Mouse (Mus musculus): ENCODE measurements around the gene Ppp1r13b. TPM values are rescaled to one million over a fixed set of nuclear protein-coding genes. Genes with fewer than 3 reads are reported as not detected.

The Ppp1r13b gene
- polyA plus RNA-seq, 1 experiment = 9.4 TPM

GRCm38 (mm10) chr12:111842565-111843433 is 65.1 kb downstream of the Ppp1r13b start:
- H3K27ac ChIP-seq (ENCODE audit: insufficient read depth, low read length) = no peak overlapping the region
- TF ChIP-seq POLR2A (IDR thresholded peaks at IDR 0.05; ENCODE audit: low read depth, low read length) = no peak
- peak; percentile 19; the same call in 1 of the 2 replicates for TF ChIP-seq CTCF (IDR thresholded peaks at IDR 0.05; ENCODE audit: borderline replicate concordance, insufficient read depth, low read length)
- no peak overlapping the region for H3K4me3 ChIP-seq (ENCODE audit: insufficient read depth, low read length)
- H3K4me1 ChIP-seq (ENCODE audit: control insufficient read depth, insufficient read depth, low read length) = no peaks in the 10 kb centered on the region

GRCm38 (mm10) chr12:111833457-111833856 is 74.5 kb downstream of the Ppp1r13b start:
- Histone ChIP-seq H3K27ac (ENCODE audit: insufficient read depth, low read length) (no peak overlapping the region), H3K4me3 (ENCODE audit: insufficient read depth, low read length) (no peak overlapping the region), H3K4me1 (ENCODE audit: control insufficient read depth, insufficient read depth, low read length) (no peaks in the 10 kb centered on the region)
- TF ChIP-seq POLR2A (IDR thresholded peaks at IDR 0.05; ENCODE audit: low read depth, low read length) (no peak), CTCF (IDR thresholded peaks at IDR 0.05; ENCODE audit: borderline replicate concordance, insufficient read depth, low read length) (no peak)

- no peak overlapping the region for H3K4me3 ChIP-seq (ENCODE audit: insufficient read depth, low read length)
- H3K27ac ChIP-seq (ENCODE audit: insufficient read depth, low read length) = no peak overlapping the region
- H3K4me1 ChIP-seq (ENCODE audit: control insufficient read depth, insufficient read depth, low read length) = no peaks in the 10 kb centered on the region
- no peak for TF ChIP-seq POLR2A (IDR thresholded peaks at IDR 0.05; ENCODE audit: low read depth, low read length)
- TF ChIP-seq CTCF (IDR thresholded peaks at IDR 0.05; ENCODE audit: borderline replicate concordance, insufficient read depth, low read length) = no peak
Measured at GRCm38 (mm10) chr12:111832643-111833042, 75.3 kb downstream of the Ppp1r13b start.

DNA sequence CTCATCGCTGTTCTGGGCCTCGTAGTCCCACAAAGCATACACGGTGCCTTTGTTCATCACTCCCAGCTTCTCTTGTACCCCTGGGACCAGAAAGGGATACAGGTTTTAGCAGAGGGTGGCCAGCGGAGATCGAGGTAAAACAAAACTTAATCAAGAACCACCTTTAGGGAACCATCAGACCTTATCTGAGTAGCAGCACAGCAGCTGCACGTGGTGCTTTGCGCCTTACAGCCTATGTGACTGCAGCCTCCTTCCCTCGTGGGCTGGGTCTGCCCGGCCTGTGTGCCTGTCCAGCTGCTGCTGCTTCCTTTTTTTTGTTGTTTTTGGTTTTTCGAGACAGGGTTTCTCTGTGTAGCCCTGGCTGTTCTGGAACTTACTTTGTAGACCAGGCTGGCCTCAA is 77.5 kb downstream of the Ppp1r13b start:
- H3K4me1 ChIP-seq (ENCODE audit: control insufficient read depth, insufficient read depth, low read length) = no peaks in the 10 kb centered on the region
- no peak overlapping the region for H3K4me3 ChIP-seq (ENCODE audit: insufficient read depth, low read length)
- no peak overlapping the region for H3K27ac ChIP-seq (ENCODE audit: insufficient read depth, low read length)
- TF ChIP-seq POLR2A (IDR thresholded peaks at IDR 0.05; ENCODE audit: low read depth, low read length) (no peak), CTCF (IDR thresholded peaks at IDR 0.05; ENCODE audit: borderline replicate concordance, insufficient read depth, low read length) (no peak)

- TF ChIP-seq CTCF (IDR thresholded peaks at IDR 0.05; ENCODE audit: borderline replicate concordance, insufficient read depth, low read length) (no peak), POLR2A (IDR thresholded peaks at IDR 0.05; ENCODE audit: low read depth, low read length) (no peak)
Measured at GRCm38 (mm10) chr12:111829954-111830353, 78.0 kb downstream of the Ppp1r13b start.

DNA sequence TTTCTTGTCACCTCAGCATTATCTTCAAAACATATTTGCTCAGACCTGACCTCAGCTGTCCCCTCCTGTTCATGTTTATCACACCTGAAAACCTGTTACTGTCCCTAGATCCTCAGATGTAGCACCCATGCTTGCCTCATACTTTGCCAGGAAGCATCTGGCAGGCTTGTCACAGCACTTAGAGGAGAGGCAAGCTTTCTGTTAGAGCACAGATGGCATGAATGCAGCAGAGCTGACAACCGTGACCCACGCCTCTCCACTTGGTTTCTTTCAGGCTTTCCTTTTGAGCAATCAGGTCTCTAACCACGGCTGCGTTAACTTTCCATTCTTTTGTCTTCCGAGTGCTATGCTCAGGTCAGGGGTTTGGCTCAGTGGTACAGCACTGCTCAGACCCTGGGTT is 78.5 kb downstream of the Ppp1r13b start:
- Histone ChIP-seq H3K4me3 (ENCODE audit: insufficient read depth, low read length) (no peak overlapping the region), H3K4me1 (ENCODE audit: control insufficient read depth, insufficient read depth, low read length) (no peaks in the 10 kb centered on the region), H3K27ac (ENCODE audit: insufficient read depth, low read length) (no peak overlapping the region)
- no peak for TF ChIP-seq POLR2A (IDR thresholded peaks at IDR 0.05; ENCODE audit: low read depth, low read length)

More at GRCm38 (mm10) chr12:111829954-111830353, 78.0 kb downstream of the Ppp1r13b start:
- no peak overlapping the region for H3K4me3 ChIP-seq (ENCODE audit: insufficient read depth, low read length)
- H3K27ac ChIP-seq (ENCODE audit: insufficient read depth, low read length) = no peak overlapping the region
- no peaks in the 10 kb centered on the region for H3K4me1 ChIP-seq (ENCODE audit: control insufficient read depth, insufficient read depth, low read length)

GRCm38 (mm10) chr12:111827556-111827955 is 80.4 kb downstream of the Ppp1r13b start:
- no peak for TF ChIP-seq POLR2A (IDR thresholded peaks at IDR 0.05; ENCODE audit: low read depth, low read length)

GRCm38 (mm10) chr12:111821931-111822330 is 86.0 kb downstream of the Ppp1r13b start:
- Histone ChIP-seq H3K27ac (ENCODE audit: insufficient read depth, low read length) (no peak overlapping the region), H3K4me3 (ENCODE audit: insufficient read depth, low read length) (no peak overlapping the region)
- TF ChIP-seq POLR2A (IDR thresholded peaks at IDR 0.05; ENCODE audit: low read depth, low read length) (no peak), CTCF (IDR thresholded peaks at IDR 0.05; ENCODE audit: borderline replicate concordance, insufficient read depth, low read length) (no peak)

More at GRCm38 (mm10) chr12:111827556-111827955, 80.4 kb downstream of the Ppp1r13b start:
- Histone ChIP-seq H3K4me1 (ENCODE audit: control insufficient read depth, insufficient read depth, low read length) (no peaks in the 10 kb centered on the region), H3K27ac (ENCODE audit: insufficient read depth, low read length) (no peak overlapping the region), H3K4me3 (ENCODE audit: insufficient read depth, low read length) (no peak overlapping the region)

DNA sequence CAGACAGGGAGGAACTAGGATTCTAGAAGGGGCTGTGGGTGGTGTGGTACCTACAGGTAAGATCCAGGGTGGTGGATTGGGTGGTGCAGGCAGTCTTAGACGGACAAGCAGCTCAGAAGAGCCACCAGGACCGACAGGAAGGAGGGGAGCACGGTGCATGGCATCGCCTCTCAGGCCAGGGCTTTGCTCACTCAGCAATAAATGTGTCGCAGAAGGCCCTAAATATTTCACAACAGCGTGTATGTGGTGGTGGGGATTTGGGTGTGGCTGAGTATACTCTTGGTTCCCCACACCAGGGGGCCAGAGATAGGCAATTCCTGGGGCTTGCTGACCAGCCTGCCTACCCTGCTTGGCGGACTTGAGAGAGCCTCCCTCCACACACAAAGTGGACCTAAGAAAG is 87.2 kb downstream of the Ppp1r13b start:
- Histone ChIP-seq H3K4me1 (ENCODE audit: control insufficient read depth, insufficient read depth, low read length) (no peaks in the 10 kb centered on the region), H3K4me3 (ENCODE audit: insufficient read depth, low read length) (no peak overlapping the region), H3K27ac (ENCODE audit: insufficient read depth, low read length) (no peak overlapping the region)
- TF ChIP-seq CTCF (IDR thresholded peaks at IDR 0.05; ENCODE audit: borderline replicate concordance, insufficient read depth, low read length) (no peak), POLR2A (IDR thresholded peaks at IDR 0.05; ENCODE audit: low read depth, low read length) (no peak)

More at GRCm38 (mm10) chr12:111821931-111822330, 86.0 kb downstream of the Ppp1r13b start:
- no peaks in the 10 kb centered on the region for H3K4me1 ChIP-seq (ENCODE audit: control insufficient read depth, insufficient read depth, low read length)

GRCm38 (mm10) chr12:111819936-111820335 is 88.0 kb downstream of the Ppp1r13b start:
- TF ChIP-seq POLR2A (IDR thresholded peaks at IDR 0.05; ENCODE audit: low read depth, low read length) (no peak), CTCF (IDR thresholded peaks at IDR 0.05; ENCODE audit: borderline replicate concordance, insufficient read depth, low read length) (no peak)
- H3K27ac ChIP-seq (ENCODE audit: insufficient read depth, low read length) = no peak overlapping the region
- no peaks in the 10 kb centered on the region for H3K4me1 ChIP-seq (ENCODE audit: control insufficient read depth, insufficient read depth, low read length)
- no peak overlapping the region for H3K4me3 ChIP-seq (ENCODE audit: insufficient read depth, low read length)
